Mouse (Mus musculus) intestine, embryonic 14.5 days (tissue): ENCODE results near the gene Lrrc8c. TPM values are rescaled to one million over a fixed set of nuclear protein-coding genes. Genes with fewer than 3 reads are reported as not detected.

ENCODE experiments used
- polyA plus RNA-seq: library from polyadenylated mRNA; unstranded; fragments of >200 nt; fragmentation: Nextera tagmentation; extraction: Ambion mirVana; gene quantifications from 2 replicates; pipeline ENCODE4 v1.2.1, GENCODE M21; 2014

Lrrc8c gene
- polyA plus RNA-seq, 1 experiment from 2014 or later, result 19.1 TPM

Other genes with a start within 250 kb of the Lrrc8c start
- gene Gm43302, start 225.7 kb upstream of the Lrrc8c start, polyA plus RNA-seq, result not detected in 2 replicates
- gene Gbp6, start 225.7 kb upstream of the Lrrc8c start, polyA plus RNA-seq, result 0.96 and 1.5 TPM in 2 replicates
- 10.5 and 11.5 TPM in 2 replicates for gene Lrrc8b, start 103.6 kb upstream of the Lrrc8c start, polyA plus RNA-seq
- gene Lrrc8d, start 180.6 kb downstream of the Lrrc8c start, polyA plus RNA-seq, result 17.3 and 19.2 TPM in 2 replicates